Mouse (Mus musculus) lung, embryonic 16.5 days (tissue): ENCODE measurements around the gene Rab43. TPM values are rescaled to one million over a fixed set of nuclear protein-coding genes. Genes with fewer than 3 reads are reported as not detected.

Experiments
- ATAC-seq: fragments of 200-750 bp; cut with Nextera tagmentation; 2 replicates; pipeline ENCODE4 v1.8.0; 2017; ENCODE audit warnings: low read depth, mild to moderate bottlenecking, moderate library complexity
- H3K27ac ChIP-seq: fragments of 300-500 bp; sonication (generic); 2 replicates; pipeline ENCODE4 v1.5.1; 2014; ENCODE audit warnings: mild to moderate bottlenecking, control low read depth, low read length
- H3K27me3 ChIP-seq: fragments of 300-500 bp; sonication (generic); 2 replicates; pipeline ENCODE4 v1.6.1; 2014; ENCODE audit warnings: low read depth, low read length, mixed read lengths; ENCODE audit not compliant: control insufficient read depth, insufficient read depth
- H3K36me3 ChIP-seq: fragments of 300-500 bp; sonication (generic); 2 replicates; pipeline ENCODE4 v1.6.1; 2014; ENCODE audit warnings: low read length; ENCODE audit not compliant: control insufficient read depth, insufficient read depth
- H3K4me1 ChIP-seq: fragments of 300-500 bp; sonication (generic); replicated peaks from 2 replicates; pipeline ENCODE4 v1.6.1; 2014; ENCODE audit warnings: low read length, mixed read lengths; ENCODE audit not compliant: control insufficient read depth, insufficient read depth
- H3K4me2 ChIP-seq: fragments of 300-500 bp; sonication (generic); 2 replicates; pipeline ENCODE4 v1.6.1; 2014; ENCODE audit warnings: low read depth, low read length, control low read depth
- H3K4me3 ChIP-seq: fragments of 300-500 bp; sonication (generic); 2 replicates; pipeline ENCODE4 v1.5.1; 2014; ENCODE audit warnings: mild to moderate bottlenecking, low read length, control low read depth
- H3K9ac ChIP-seq: fragments of 300-500 bp; sonication (generic); 2 replicates; pipeline ENCODE4 v1.6.1; 2014; ENCODE audit warnings: low read length, control low read depth
- H3K9me3 ChIP-seq: fragments of 300-500 bp; sonication (generic); 2 replicates; pipeline ENCODE4 v1.6.1; 2016; ENCODE audit warnings: low read length; ENCODE audit not compliant: control insufficient read depth
- WGBS: fragments of 180-500 bp; shearing (Covaris S2); extraction: QIAGEN DNeasy Blood & Tissue Kit; methylation state at CpG from one replicate; pipeline ENCODE4 v1.1.7; 2014; 5-methylcytosine and 5-hydroxymethylcytosine counted together
- polyA plus RNA-seq: library from polyadenylated mRNA; unstranded; fragments of >200 nt; fragmentation: Nextera tagmentation; extraction: Ambion mirVana; gene quantifications from 2 replicates; pipeline ENCODE4 v1.2.1, GENCODE M21; 2015

Rab43 gene
- polyA plus RNA-seq, 1 experiment from 2014 or later = 13.1 TPM

- H3K9me3 ChIP-seq = no peaks in the 10 kb centered on the region
- 84% methylated on average over 11 of the region's 11 CpGs for WGBS
- no peak overlapping the region for H3K4me3 ChIP-seq
- H3K36me3 ChIP-seq = no peaks in the 10 kb centered on the region
- no peak overlapping the region for H3K27ac ChIP-seq
- H3K9ac ChIP-seq = no peak overlapping the region
- ATAC-seq = 0 out of 2 replicates have a peak, but pooled peaks have one; percentile 20
- no peak overlapping the region for H3K4me2 ChIP-seq
- H3K4me1 ChIP-seq = peaks cover 2% of the 10 kb centered on the region; the same call in 1 of the 2 replicates
- no peaks in the 10 kb centered on the region for H3K27me3 ChIP-seq
These were observed 32.5 kb downstream of the Rab43 start for GRCm38 (mm10) chr6:87779174-87780165.

DNA sequence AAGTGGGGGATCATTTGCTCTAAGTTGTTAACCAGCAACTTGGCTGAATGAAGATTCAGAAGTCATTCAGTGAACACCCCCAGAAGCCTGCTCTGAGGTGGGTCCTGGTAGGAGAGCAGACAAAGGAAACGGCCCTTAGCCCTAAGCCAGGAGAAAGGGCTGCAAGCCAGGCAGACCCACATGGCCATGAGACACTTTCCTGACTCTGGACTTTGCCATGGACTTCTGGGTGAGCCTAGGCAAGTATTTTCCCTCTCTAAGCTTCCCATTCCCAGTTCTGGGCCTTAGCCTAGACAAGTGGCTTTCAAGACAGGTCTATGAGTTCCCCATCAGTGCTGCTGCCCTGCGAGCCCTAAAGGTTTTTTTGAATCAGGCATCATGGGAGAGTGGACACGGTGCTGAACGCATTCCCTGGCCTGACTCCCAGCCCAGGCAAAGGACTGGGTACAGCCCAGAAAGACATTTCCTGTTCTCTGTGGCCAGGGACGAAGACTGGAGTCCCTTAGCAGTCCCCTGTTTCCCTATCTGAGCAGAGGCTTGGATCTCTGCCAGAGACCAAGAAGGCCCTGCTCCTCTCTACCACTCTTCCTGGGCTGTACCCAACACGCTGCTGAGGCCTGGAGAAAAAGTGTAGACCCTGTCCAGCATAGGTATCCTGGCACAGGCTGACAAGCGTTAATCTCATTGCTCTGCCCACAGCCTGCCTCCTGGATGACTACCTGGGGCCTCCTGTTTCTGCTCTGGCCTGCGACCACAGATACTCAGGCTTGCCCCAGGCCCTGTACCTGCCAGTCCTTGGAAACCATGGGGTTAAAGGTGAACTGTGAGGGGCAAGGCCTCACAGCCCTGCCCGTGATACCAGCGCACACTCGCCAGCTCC, 33.4 kb downstream of the Rab43 start:
- H3K4me2 ChIP-seq = no peak overlapping the region
- no peak overlapping the region for H3K9ac ChIP-seq
- no peaks in the 10 kb centered on the region for H3K36me3 ChIP-seq
- H3K9me3 ChIP-seq = no peaks in the 10 kb centered on the region
- peaks cover 2% of the 10 kb centered on the region; the same call in 1 of the 2 replicates for H3K4me1 ChIP-seq
- no peak for ATAC-seq
- 55% methylated on average over 11 of the region's 11 CpGs for WGBS
- no peak overlapping the region for H3K27ac ChIP-seq
- H3K4me3 ChIP-seq = no peak overlapping the region
- no peaks in the 10 kb centered on the region for H3K27me3 ChIP-seq

- Histone ChIP-seq H3K9me3 (no peaks in the 10 kb centered on the region), H3K9ac (no peak within 1 kb of the TSS), H3K4me3 (no peak within 1 kb of the TSS), H3K4me1 (peaks cover 2% of the 10 kb centered on the region; the same call in 1 of the 2 replicates), H3K4me2 (no peak within 1 kb of the TSS), H3K27me3 (no peaks in the 10 kb centered on the region), H3K36me3 (no peaks in the 10 kb centered on the region), H3K27ac (no peak within 1 kb of the TSS)
- ATAC-seq = no peak
- WGBS = 62% methylated on average over 2 of the region's 2 CpGs
These were observed 34.1 kb downstream of the Rab43 start, which contains the start of gene Gp9 for GRCm38 (mm10) chr6:87777842-87778241. Gene Gp9 (plus strand): TSS chr6:87778072.

DNA sequence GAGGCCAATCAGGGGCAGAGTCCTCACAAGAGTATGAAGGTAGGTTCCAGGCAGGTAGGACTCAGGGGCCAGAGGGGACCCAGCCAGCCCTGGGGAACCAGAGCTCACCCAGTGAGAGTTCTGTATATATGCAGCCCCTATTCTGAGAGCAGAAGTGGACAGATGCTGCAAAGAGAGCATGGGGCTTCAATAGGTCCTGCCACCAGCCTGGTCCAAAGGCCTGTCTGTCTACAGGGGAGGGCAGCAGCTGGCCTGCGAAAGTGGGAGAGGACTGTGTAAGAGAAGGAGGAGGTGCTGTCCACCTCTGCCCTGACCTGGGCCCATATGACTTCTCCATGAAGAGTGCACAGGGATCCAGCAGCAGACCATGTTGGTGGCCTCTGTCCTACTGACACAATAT, 35.3 kb downstream of the Rab43 start:
- no peak for ATAC-seq
- Histone ChIP-seq H3K4me2 (no peak overlapping the region), H3K4me3 (no peak overlapping the region), H3K27me3 (no peaks in the 10 kb centered on the region), H3K36me3 (no peaks in the 10 kb centered on the region), H3K27ac (no peak overlapping the region), H3K4me1 (peaks cover 2% of the 10 kb centered on the region; the same call in 1 of the 2 replicates), H3K9me3 (no peaks in the 10 kb centered on the region), H3K9ac (no peak overlapping the region)
- 88% methylated on average over 1 of the region's 1 CpGs for WGBS

DNA sequence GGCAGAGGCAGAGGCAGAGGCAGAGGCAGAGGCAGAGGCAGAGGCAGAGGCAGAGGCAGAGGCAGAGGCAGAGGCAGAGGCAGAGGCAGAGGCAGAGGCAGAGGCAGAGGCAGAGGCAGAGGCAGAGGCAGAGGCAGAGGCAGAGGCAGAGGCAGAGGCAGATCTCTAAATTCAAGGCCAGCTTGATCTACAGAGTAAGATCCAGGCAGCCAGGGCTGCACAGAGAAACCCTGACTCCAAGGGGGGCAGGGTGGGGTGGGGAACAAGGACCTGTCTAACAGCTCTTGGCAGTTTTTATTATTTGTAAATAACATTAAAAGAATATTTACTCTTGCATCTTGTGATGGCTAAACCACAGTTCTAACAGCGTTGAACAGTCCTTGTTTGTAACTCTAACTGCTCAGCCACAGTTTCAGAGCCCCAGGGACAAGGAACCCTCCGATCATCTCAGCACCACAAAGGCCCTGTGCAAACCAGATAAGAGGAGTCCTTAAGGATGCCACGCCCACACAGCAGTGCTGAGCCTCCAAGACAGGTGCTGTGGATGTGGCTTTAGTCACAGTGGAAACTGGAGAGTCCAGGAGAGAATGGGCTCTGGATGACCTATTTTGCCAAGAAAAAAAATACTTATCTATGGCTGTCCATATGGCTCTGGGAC, 36.2 kb downstream of the Rab43 start:
- ATAC-seq = no peak
- H3K36me3 ChIP-seq = no peaks in the 10 kb centered on the region
- no peak overlapping the region for H3K27ac ChIP-seq
- 41% methylated on average over 3 of the region's 3 CpGs for WGBS
- H3K4me2 ChIP-seq = no peak overlapping the region
- H3K4me1 ChIP-seq = peaks cover 2% of the 10 kb centered on the region; the same call in 1 of the 2 replicates
- no peak overlapping the region for H3K9ac ChIP-seq
- H3K27me3 ChIP-seq = no peaks in the 10 kb centered on the region
- no peaks in the 10 kb centered on the region for H3K9me3 ChIP-seq
- no peak overlapping the region for H3K4me3 ChIP-seq

DNA sequence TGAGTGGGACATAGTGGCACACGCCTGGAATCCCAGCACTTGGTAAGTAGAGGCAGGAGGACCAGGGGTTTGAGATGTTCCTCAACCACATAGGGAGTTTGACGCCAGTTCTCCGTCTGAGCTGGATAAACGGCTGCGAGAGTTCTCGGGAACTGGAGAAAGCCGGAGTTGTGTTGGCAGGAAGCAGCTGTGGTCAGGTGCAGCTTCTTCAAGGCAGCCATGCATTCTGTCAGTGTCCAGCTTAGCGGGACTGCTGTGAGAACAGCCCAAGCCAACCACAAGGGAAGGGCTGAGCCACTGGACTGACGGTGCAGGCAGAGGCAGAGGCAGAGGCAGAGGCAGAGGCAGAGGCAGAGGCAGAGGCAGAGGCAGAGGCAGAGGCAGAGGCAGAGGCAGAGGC, 37.1 kb downstream of the Rab43 start:
- Histone ChIP-seq H3K27ac (no peak overlapping the region), H3K36me3 (no peaks in the 10 kb centered on the region)
- WGBS = 75% methylated on average over 9 of the region's 9 CpGs

GRCm38 (mm10) chr6:87774466-87774865, 37.5 kb downstream of the Rab43 start:
- ATAC-seq = no peak
- Histone ChIP-seq H3K4me3 (no peak overlapping the region), H3K9ac (no peak overlapping the region), H3K4me1 (peaks cover 2% of the 10 kb centered on the region; the same call in 1 of the 2 replicates), H3K36me3 (no peaks in the 10 kb centered on the region), H3K27me3 (no peaks in the 10 kb centered on the region), H3K9me3 (no peaks in the 10 kb centered on the region), H3K27ac (no peak overlapping the region), H3K4me2 (no peak overlapping the region)
- WGBS = 39% methylated on average over 1 of the region's 1 CpGs

More for the DNA sequence above, 37.1 kb downstream of the Rab43 start:
- no peak for ATAC-seq
- H3K9me3 ChIP-seq = no peaks in the 10 kb centered on the region
- H3K9ac ChIP-seq = no peak overlapping the region
- no peak overlapping the region for H3K4me2 ChIP-seq
- peaks cover 2% of the 10 kb centered on the region; the same call in 1 of the 2 replicates for H3K4me1 ChIP-seq
- H3K4me3 ChIP-seq = no peak overlapping the region
- no peaks in the 10 kb centered on the region for H3K27me3 ChIP-seq

DNA sequence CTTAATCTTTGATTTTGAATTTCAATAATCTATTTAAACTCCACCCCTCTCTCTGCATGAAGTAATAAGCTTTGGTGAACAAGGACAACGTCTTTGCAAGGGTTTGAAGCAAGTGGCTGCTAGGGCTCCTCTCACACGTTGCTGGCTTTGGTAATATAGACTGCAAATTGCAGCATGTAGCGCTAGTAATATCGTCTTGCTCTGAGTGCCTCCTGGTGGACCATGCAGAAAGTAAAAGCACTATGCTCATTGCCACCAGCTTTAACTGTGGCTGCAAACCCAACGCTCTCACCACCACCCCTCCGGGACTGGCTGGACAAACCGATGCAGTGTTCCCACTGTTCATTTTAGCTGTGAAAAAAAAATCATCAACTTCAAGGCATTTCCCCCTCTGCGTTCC, 41.3 kb downstream of the Rab43 start:
- no peaks in the 10 kb centered on the region for H3K27me3 ChIP-seq
- H3K9me3 ChIP-seq = no peaks in the 10 kb centered on the region
- no peaks in the 10 kb centered on the region for H3K36me3 ChIP-seq
- H3K4me1 ChIP-seq = no peaks in the 10 kb centered on the region
- no peak overlapping the region for H3K27ac ChIP-seq
- no peak overlapping the region for H3K4me2 ChIP-seq
- H3K4me3 ChIP-seq = no peak overlapping the region
- WGBS = 42% methylated on average over 8 of the region's 8 CpGs
- 0 out of 2 replicates have a peak, but pooled peaks have one; percentile 54 for ATAC-seq
- no peak overlapping the region for H3K9ac ChIP-seq
